Mouse (Mus musculus): ENCODE measurements around the gene Evl.
A peak's percentile ranks its signal among the peaks of the same experiment; 100 is the strongest.
"Not testable (repeated sequence)": the region's sequence is repeated elsewhere in the genome, so short reads cannot be mapped to it uniquely, and the experiment has no call there.

Evl gene

GRCm38 (mm10) chr12:108554120-108554841, at the start of gene Evl:
Gene Evl (plus strand): TSS chr12:108554720.
- peak; percentile 77 for DNase-seq

- DNase-seq, result no peak
Observed at GRCm38 (mm10) chr12:108505846-108506245, 48.7 kb upstream of the Evl start.

GRCm38 (mm10) chr12:108507046-108507445, 47.5 kb upstream of the Evl start:
- not testable (repeated sequence) for DNase-seq

- no peak for DNase-seq
Observed at GRCm38 (mm10) chr12:108510571-108510970, 43.9 kb upstream of the Evl start.

GRCm38 (mm10) chr12:108511009-108511408, 43.5 kb upstream of the Evl start:
- DNase-seq, result no peak

GRCm38 (mm10) chr12:108515464-108515863, 39.1 kb upstream of the Evl start:
- DNase-seq, result no peak

GRCm38 (mm10) chr12:108519374-108519773, 35.1 kb upstream of the Evl start:
- DNase-seq, result no peak

- DNase-seq, result peak; percentile 19
Observed at GRCm38 (mm10) chr12:108529214-108529613, 25.3 kb upstream of the Evl start.

- no peak for DNase-seq
Observed at GRCm38 (mm10) chr12:108534484-108534883, 20.0 kb upstream of the Evl start.

GRCm38 (mm10) chr12:108536461-108536860, 18.1 kb upstream of the Evl start:
- DNase-seq, result no peak

- DNase-seq, result peak; percentile 34
Observed at GRCm38 (mm10) chr12:108541088-108541487, 13.4 kb upstream of the Evl start.

- DNase-seq, result no peak
Observed at GRCm38 (mm10) chr12:108546508-108547153, 7.9 kb upstream of the Evl start.

GRCm38 (mm10) chr12:108547251-108547875, 7.2 kb upstream of the Evl start:
- no peak for DNase-seq

- no peak for DNase-seq
Observed at GRCm38 (mm10) chr12:108551731-108552130, 2.8 kb upstream of the Evl start.

- no peak for DNase-seq
Observed at GRCm38 (mm10) chr12:108553079-108553478, 1.4 kb upstream of the Evl start.

- DNase-seq, result peak; percentile 46
Observed at GRCm38 (mm10) chr12:108554861-108555556, 489 bp downstream of the Evl start.

GRCm38 (mm10) chr12:108558194-108558593, 3.7 kb downstream of the Evl start:
- DNase-seq, result no peak

- DNase-seq, result no peak
Observed at GRCm38 (mm10) chr12:108563238-108563637, 8.7 kb downstream of the Evl start.

GRCm38 (mm10) chr12:108564910-108565506, 10.5 kb downstream of the Evl start:
- DNase-seq, result no peak

GRCm38 (mm10) chr12:108579156-108579871, 24.8 kb downstream of the Evl start:
- DNase-seq, result no peak

- DNase-seq, result peak; percentile 28
Observed at GRCm38 (mm10) chr12:108583775-108584174, 29.3 kb downstream of the Evl start.

- DNase-seq, result no peak
Observed at GRCm38 (mm10) chr12:108590131-108590530, 35.6 kb downstream of the Evl start.
